Mouse (Mus musculus): Measurements from ENCODE around the gene Dgkh. TPM values are rescaled to one million over a fixed set of nuclear protein-coding genes. Genes with fewer than 3 reads are reported as not detected.

Gene Dgkh
- polyA plus RNA-seq, 1 experiment = 6.9 TPM

GRCm38 (mm10) chr14:78649525-78650274, 82.9 kb downstream of the Dgkh start:
- H3K27ac ChIP-seq (ENCODE audit: control insufficient read depth, insufficient read depth, low read depth, low read length, poor library complexity) = peak overlapping the region; percentile 62
- 60% methylated on average over 21 of the region's 21 CpGs for WGBS

GRCm38 (mm10) chr14:78645622-78646021, 87.0 kb downstream of the Dgkh start:
- TF ChIP-seq POLR2A (IDR thresholded peaks at IDR 0.05; ENCODE audit: borderline replicate concordance, control insufficient read depth, low read depth, low read length) (no peak), CTCF (IDR thresholded peaks at IDR 0.05; ENCODE audit: control insufficient read depth, insufficient read depth, low read length) (no peak)
- no peak overlapping the region for H3K4me3 ChIP-seq (replicated peaks; ENCODE audit: control insufficient read depth, low read depth, low read length)
- 62% methylated on average over 3 of the region's 3 CpGs for WGBS
- peaks cover 1% of the 10 kb centered on the region; the same call in 1 of the 2 replicates for H3K4me1 ChIP-seq (ENCODE audit: control insufficient read depth, insufficient read depth, low read length)
- no peak overlapping the region for H3K27ac ChIP-seq (ENCODE audit: control insufficient read depth, insufficient read depth, low read depth, low read length, poor library complexity)

More at GRCm38 (mm10) chr14:78649525-78650274, 82.9 kb downstream of the Dgkh start:
- H3K4me1 ChIP-seq (ENCODE audit: control insufficient read depth, insufficient read depth, low read length) = peaks cover 1% of the 10 kb centered on the region; the same call in 1 of the 2 replicates
- TF ChIP-seq CTCF (IDR thresholded peaks at IDR 0.05; ENCODE audit: control insufficient read depth, insufficient read depth, low read length) (no peak), POLR2A (IDR thresholded peaks at IDR 0.05; ENCODE audit: borderline replicate concordance, control insufficient read depth, low read depth, low read length) (no peak)
- H3K4me3 ChIP-seq (replicated peaks; ENCODE audit: control insufficient read depth, low read depth, low read length) = peak overlapping the region; percentile 45

GRCm38 (mm10) chr14:78641314-78641713, 91.3 kb downstream of the Dgkh start:
- TF ChIP-seq CTCF (IDR thresholded peaks at IDR 0.05; ENCODE audit: control insufficient read depth, insufficient read depth, low read length) = no peak
- TF ChIP-seq POLR2A (IDR thresholded peaks at IDR 0.05; ENCODE audit: borderline replicate concordance, control insufficient read depth, low read depth, low read length) = no peak
- 80% methylated on average over 7 of the region's 7 CpGs for WGBS
- Histone ChIP-seq H3K4me1 (ENCODE audit: control insufficient read depth, insufficient read depth, low read length) (peaks cover 7% of the 10 kb centered on the region; the same call in 1 of the 2 replicates), H3K4me3 (replicated peaks; ENCODE audit: control insufficient read depth, low read depth, low read length) (no peak overlapping the region), H3K27ac (ENCODE audit: control insufficient read depth, insufficient read depth, low read depth, low read length, poor library complexity) (no peak overlapping the region)

- Histone ChIP-seq H3K4me3 (replicated peaks; ENCODE audit: control insufficient read depth, low read depth, low read length) (no peak overlapping the region), H3K27ac (ENCODE audit: control insufficient read depth, insufficient read depth, low read depth, low read length, poor library complexity) (no peak overlapping the region), H3K4me1 (ENCODE audit: control insufficient read depth, insufficient read depth, low read length) (peaks cover 7% of the 10 kb centered on the region; the same call in 1 of the 2 replicates)
- no peak for TF ChIP-seq CTCF (IDR thresholded peaks at IDR 0.05; ENCODE audit: control insufficient read depth, insufficient read depth, low read length)
- WGBS = 20% methylated on average over 5 of the region's 5 CpGs
Measured at GRCm38 (mm10) chr14:78639691-78640090, 92.9 kb downstream of the Dgkh start.

- TF ChIP-seq CTCF (IDR thresholded peaks at IDR 0.05; ENCODE audit: control insufficient read depth, insufficient read depth, low read length) = no peak
- Histone ChIP-seq H3K4me3 (replicated peaks; ENCODE audit: control insufficient read depth, low read depth, low read length) (no peak overlapping the region), H3K4me1 (ENCODE audit: control insufficient read depth, insufficient read depth, low read length) (peaks cover 8% of the 10 kb centered on the region), H3K27ac (ENCODE audit: control insufficient read depth, insufficient read depth, low read depth, low read length, poor library complexity) (no peak overlapping the region)
- 80% methylated on average over 14 of the region's 14 CpGs for WGBS
Measured at GRCm38 (mm10) chr14:78635612-78636400, 96.8 kb downstream of the Dgkh start.

GRCm38 (mm10) chr14:78632747-78633146, 99.8 kb downstream of the Dgkh start:
- WGBS = 83% methylated on average over 6 of the region's 6 CpGs
- Histone ChIP-seq H3K4me1 (ENCODE audit: control insufficient read depth, insufficient read depth, low read length) (peaks cover 5% of the 10 kb centered on the region), H3K27ac (ENCODE audit: control insufficient read depth, insufficient read depth, low read depth, low read length, poor library complexity) (no peak overlapping the region), H3K4me3 (replicated peaks; ENCODE audit: control insufficient read depth, low read depth, low read length) (no peak overlapping the region)
- TF ChIP-seq POLR2A (IDR thresholded peaks at IDR 0.05; ENCODE audit: borderline replicate concordance, control insufficient read depth, low read depth, low read length) (no peak), CTCF (IDR thresholded peaks at IDR 0.05; ENCODE audit: control insufficient read depth, insufficient read depth, low read length) (no peak)

- Histone ChIP-seq H3K27ac (ENCODE audit: control insufficient read depth, insufficient read depth, low read depth, low read length, poor library complexity) (peak overlapping the region; percentile 55; the same call in 1 of the 2 replicates), H3K4me3 (replicated peaks; ENCODE audit: control insufficient read depth, low read depth, low read length) (no peak overlapping the region), H3K4me1 (ENCODE audit: control insufficient read depth, insufficient read depth, low read length) (peaks cover 1% of the 10 kb centered on the region)
- TF ChIP-seq POLR2A (IDR thresholded peaks at IDR 0.05; ENCODE audit: borderline replicate concordance, control insufficient read depth, low read depth, low read length) = no peak
- no peak for TF ChIP-seq CTCF (IDR thresholded peaks at IDR 0.05; ENCODE audit: control insufficient read depth, insufficient read depth, low read length)
- WGBS = 44% methylated on average over 4 of the region's 4 CpGs
Measured at GRCm38 (mm10) chr14:78630923-78631875, 101.4 kb downstream of the Dgkh start.
